Mouse (Mus musculus) cortical plate, adult 2 months (tissue): Measurements from ENCODE around the gene Arhgap19. TPM values are rescaled to one million over a fixed set of nuclear protein-coding genes. Genes with fewer than 3 reads are reported as not detected.

Experiments
- H3K27ac ChIP-seq: fragments of 200-500 bp; 2 replicates; pipeline ENCODE4 v1.5.1; 2012; ENCODE audit warnings: low read length, control low read depth, inconsistent platforms; ENCODE audit not compliant: insufficient read depth
- H3K4me1 ChIP-seq: fragments of 200-500 bp; 2 replicates; pipeline ENCODE4 v1.6.1; 2011; ENCODE audit warnings: low read length; ENCODE audit not compliant: control insufficient read depth, insufficient read depth
- H3K4me3 ChIP-seq: fragments of 200-500 bp; 2 replicates; pipeline ENCODE4 v1.5.1; 2011; ENCODE audit warnings: mild to moderate bottlenecking, low read length, control low read depth; ENCODE audit not compliant: insufficient read depth
- CTCF ChIP-seq: fragments of 200-500 bp; IDR thresholded peaks from 2 replicates; pipeline ENCODE4 v1.5.1; 2011; ENCODE audit warnings: mild to moderate bottlenecking, control low read depth, low read length; ENCODE audit not compliant: insufficient read depth; ENCODE audit errors: extremely low read depth
- POLR2A ChIP-seq: fragments of 200-500 bp; IDR thresholded peaks from 2 replicates; pipeline ENCODE4 v1.6.1; 2011; ENCODE audit warnings: mild to moderate bottlenecking, low read length, control low read depth; ENCODE audit not compliant: insufficient read depth; ENCODE audit errors: extremely low read depth
- polyA plus RNA-seq: library from polyadenylated mRNA; depleted of rRNA; stranded (reverse); fragments of >200 nt; gene quantifications from 2 replicates; pipeline ENCODE4 v1.2.3, GENCODE M21; 2012

The Arhgap19 gene
- polyA plus RNA-seq, 1 experiment, result 3.0 TPM

DNA sequence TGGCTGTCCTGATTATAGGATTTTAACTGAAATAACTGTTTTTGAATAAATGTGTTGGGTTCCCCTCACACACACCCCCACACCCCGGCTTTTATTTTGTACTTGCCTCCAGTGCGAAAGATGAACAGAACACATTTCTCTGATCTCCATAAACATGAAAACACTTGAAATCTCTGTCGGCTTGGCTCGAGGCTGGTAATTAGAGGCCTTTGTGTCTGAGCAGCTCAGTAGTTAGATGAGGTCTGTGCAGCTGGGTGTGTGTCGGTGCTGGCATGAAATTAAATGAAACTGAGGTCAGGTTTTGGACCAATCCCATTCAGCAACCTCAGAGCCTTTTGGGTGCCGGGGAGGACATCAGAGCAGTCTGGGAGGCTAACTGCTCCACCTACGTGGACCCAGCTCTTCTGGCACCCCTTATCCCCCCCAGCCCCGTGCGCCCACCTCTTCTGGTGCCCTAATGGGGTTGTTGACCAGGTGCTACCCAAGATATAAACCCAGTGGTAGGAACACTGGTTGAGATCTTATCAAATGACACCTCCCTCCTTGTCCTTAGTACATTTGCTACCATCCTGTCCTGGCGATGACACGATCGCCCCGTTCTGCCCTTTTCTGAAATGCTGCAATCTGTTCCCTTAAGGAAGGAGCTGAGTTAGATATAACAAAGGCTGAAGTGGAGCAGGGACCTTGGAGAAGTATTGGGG lies 30.8 kb upstream of the Arhgap19 start:
- TF ChIP-seq POLR2A, result no peak
- no peak for TF ChIP-seq CTCF

GRCm38 (mm10) chr19:41831718-41832391 lies 30.0 kb upstream of the Arhgap19 start:
- peaks cover 7% of the 10 kb centered on the region for H3K4me1 ChIP-seq
- no peak overlapping the region for H3K27ac ChIP-seq
- H3K4me3 ChIP-seq, result peak overlapping the region; percentile 55
- TF ChIP-seq POLR2A, result no peak
- no peak for TF ChIP-seq CTCF

More for the DNA sequence above, 30.8 kb upstream of the Arhgap19 start:
- Histone ChIP-seq H3K27ac (no peak overlapping the region), H3K4me1 (peaks cover 7% of the 10 kb centered on the region), H3K4me3 (no peak overlapping the region; the same call in 1 of the 2 replicates)

GRCm38 (mm10) chr19:41831101-41831570 lies 29.3 kb upstream of the Arhgap19 start:
- no peak overlapping the region for H3K27ac ChIP-seq
- peaks cover 7% of the 10 kb centered on the region for H3K4me1 ChIP-seq
- 0 out of 2 replicates have a peak, but pooled peaks have one; percentile 19 for TF ChIP-seq POLR2A
- TF ChIP-seq CTCF, result no peak
- H3K4me3 ChIP-seq, result peak overlapping the region; percentile 55

- H3K4me3 ChIP-seq, result peak overlapping the region; percentile 55
- H3K4me1 ChIP-seq, result peaks cover 7% of the 10 kb centered on the region
- H3K27ac ChIP-seq, result peak overlapping the region; percentile 78
- TF ChIP-seq POLR2A (0 out of 2 replicates have a peak, but pooled peaks have one; percentile 22), CTCF (no peak)
Observed at GRCm38 (mm10) chr19:41830106-41831031, 28.5 kb upstream of the Arhgap19 start.

GRCm38 (mm10) chr19:41829381-41830105 lies 27.7 kb upstream of the Arhgap19 start, which contains the start of gene Frat1:
Frat1 (plus strand) TSS chr19:41829970.
- TF ChIP-seq CTCF (no peak), POLR2A (no peak)
- Histone ChIP-seq H3K4me3 (peak within 1 kb of the TSS; percentile 55), H3K27ac (peak within 1 kb of the TSS; percentile 78), H3K4me1 (peaks cover 7% of the 10 kb centered on the region; the same call in 1 of the 2 replicates)

DNA sequence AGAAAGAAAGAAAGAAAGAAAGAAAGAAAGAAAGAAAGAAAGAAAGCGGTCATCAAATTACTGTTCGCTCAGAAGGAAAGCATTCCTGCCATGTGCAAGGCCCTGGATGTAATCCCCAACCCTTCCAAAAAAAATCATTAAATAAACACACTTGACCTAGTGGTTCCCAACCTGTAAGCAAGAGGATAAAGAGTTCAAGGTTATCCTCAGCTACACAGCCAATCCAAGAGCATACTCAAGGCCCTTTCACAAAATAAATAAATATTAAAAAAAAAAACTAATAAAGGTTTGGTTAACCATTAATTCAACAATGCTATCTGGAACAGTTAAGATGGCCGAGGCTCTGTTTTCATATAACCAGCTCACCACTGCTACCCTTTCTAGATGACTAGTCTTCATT lies 27.1 kb upstream of the Arhgap19 start:
- Histone ChIP-seq H3K27ac (0 out of 2 replicates have a peak overlapping the region, but pooled peaks have one; percentile 13), H3K4me3 (peak overlapping the region; percentile 55; the same call in 1 of the 2 replicates), H3K4me1 (peaks cover 7% of the 10 kb centered on the region; the same call in 1 of the 2 replicates)
- TF ChIP-seq CTCF, result no peak
- TF ChIP-seq POLR2A, result no peak

GRCm38 (mm10) chr19:41826529-41826928 lies 24.7 kb upstream of the Arhgap19 start:
- peaks cover 1% of the 10 kb centered on the region; the same call in 1 of the 2 replicates for H3K4me1 ChIP-seq
- no peak for TF ChIP-seq CTCF
- no peak for TF ChIP-seq POLR2A
- no peak overlapping the region for H3K27ac ChIP-seq
- H3K4me3 ChIP-seq, result no peak overlapping the region

GRCm38 (mm10) chr19:41824950-41825349 lies 23.1 kb upstream of the Arhgap19 start:
- Histone ChIP-seq H3K27ac (no peak overlapping the region), H3K4me1 (no peaks in the 10 kb centered on the region), H3K4me3 (no peak overlapping the region)
- TF ChIP-seq POLR2A (no peak), CTCF (no peak)

DNA sequence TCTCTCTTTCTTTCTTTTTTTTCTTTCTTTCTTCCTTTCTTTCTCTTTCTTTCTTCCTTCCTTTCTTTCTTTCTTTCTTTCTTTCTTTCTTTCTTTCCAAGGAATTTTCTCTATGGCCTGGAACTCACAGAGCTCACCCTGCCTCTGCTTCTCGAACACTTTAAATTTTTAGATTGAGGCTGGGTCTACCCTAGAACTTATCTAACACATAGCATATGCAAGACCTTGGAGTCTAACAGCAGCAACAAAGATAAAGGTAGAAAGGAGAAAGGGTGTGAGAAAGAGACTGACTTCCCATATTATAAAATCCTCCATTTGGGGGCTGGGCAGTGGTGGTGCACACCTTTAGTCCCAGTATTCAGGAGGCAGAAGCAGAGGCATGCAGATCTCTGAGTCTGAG lies 20.7 kb upstream of the Arhgap19 start:
- H3K4me1 ChIP-seq, result no peaks in the 10 kb centered on the region
- TF ChIP-seq POLR2A (no peak), CTCF (no peak)
- H3K27ac ChIP-seq, result no peak overlapping the region
- H3K4me3 ChIP-seq, result no peak overlapping the region
